Mouse (Mus musculus) bone marrow, adult 2 months (tissue): ENCODE data around the gene Kcna1. TPM values are rescaled to one million over a fixed set of nuclear protein-coding genes. Genes with fewer than 3 reads are reported as not detected.

ENCODE experiments used
- H3K27ac ChIP-seq: fragments of 200-500 bp; 2 replicates; pipeline ENCODE4 v1.5.1; 2012; ENCODE audit warnings: low read depth, mild to moderate bottlenecking, control low read depth, inconsistent platforms, low read length; ENCODE audit not compliant: control insufficient read depth, poor library complexity, insufficient read depth
- H3K4me1 ChIP-seq: fragments of 200-500 bp; 2 replicates; pipeline ENCODE4 v1.6.1; 2011; ENCODE audit warnings: low read length; ENCODE audit not compliant: control insufficient read depth, insufficient read depth
- H3K4me3 ChIP-seq: fragments of 200-500 bp; replicated peaks from 2 replicates; pipeline ENCODE3; 2011; ENCODE audit warnings: mild to moderate bottlenecking, low read depth, low read length, control low read depth; ENCODE audit not compliant: control insufficient read depth
- CTCF ChIP-seq: fragments of 200-500 bp; IDR thresholded peaks from 2 replicates; pipeline ENCODE4 v1.5.1; 2011; ENCODE audit warnings: low read length, control low read depth; ENCODE audit not compliant: control insufficient read depth, insufficient read depth
- POLR2A ChIP-seq: fragments of 200-500 bp; IDR thresholded peaks from 2 replicates; pipeline ENCODE4 v1.6.1; 2011; ENCODE audit warnings: low read depth, mild to moderate bottlenecking, control low read depth, low read length, borderline replicate concordance; ENCODE audit not compliant: control insufficient read depth
- WGBS: fragments of 180-500 bp; shearing (Covaris S2); methylation state at CpG from one replicate; pipeline ENCODE4 v1.1.7; 2018; 5-methylcytosine and 5-hydroxymethylcytosine counted together
- polyA plus RNA-seq: library from polyadenylated mRNA; stranded (reverse); fragments of >200 nt; gene quantifications from 2 replicates; pipeline ENCODE4 v1.2.4, GENCODE M21; 2011; ENCODE audit warnings: low replicate concordance; ENCODE audit not compliant: missing spikeins, insufficient read depth, insufficient read length

The Kcna1 gene
- polyA plus RNA-seq, 1 experiment: not detected

GRCm38 (mm10) chr6:126595130-126595529 lies 51.1 kb downstream of the Kcna1 start:
- Histone ChIP-seq H3K27ac (no peak overlapping the region), H3K4me3 (no peak overlapping the region), H3K4me1 (no peaks in the 10 kb centered on the region)
- TF ChIP-seq CTCF (no peak), POLR2A (no peak)
- WGBS: 45% methylated on average over 5 of the region's 5 CpGs

GRCm38 (mm10) chr6:126594365-126594764 lies 51.8 kb downstream of the Kcna1 start:
- no peak overlapping the region for H3K4me3 ChIP-seq

GRCm38 (mm10) chr6:126593336-126593735 lies 52.8 kb downstream of the Kcna1 start:
- TF ChIP-seq CTCF (no peak), POLR2A (no peak)
- WGBS: 79% methylated on average over 4 of the region's 4 CpGs
- Histone ChIP-seq H3K27ac (no peak overlapping the region), H3K4me3 (no peak overlapping the region), H3K4me1 (no peaks in the 10 kb centered on the region)

More at GRCm38 (mm10) chr6:126594365-126594764, 51.8 kb downstream of the Kcna1 start:
- H3K27ac ChIP-seq: no peak overlapping the region
- no peak for TF ChIP-seq CTCF
- no peak for TF ChIP-seq POLR2A
- H3K4me1 ChIP-seq: no peaks in the 10 kb centered on the region
- WGBS: 76% methylated on average over 8 of the region's 8 CpGs

Other genes starting within 250 kb of the Kcna1 start
- not detected in 2 replicates for gene Kcna5, start 111.0 kb downstream of the Kcna1 start, polyA plus RNA-seq
- gene Kcna6, start 94.3 kb upstream of the Kcna1 start, polyA plus RNA-seq: not detected in 2 replicates
- gene Ndufa9, start 202.8 kb upstream of the Kcna1 start, polyA plus RNA-seq: 26.1 and 39.4 TPM in 2 replicates
- gene Akap3, start 206.7 kb upstream of the Kcna1 start, polyA plus RNA-seq: not detected in 2 replicates